Mouse (Mus musculus) neural tube, embryonic 11.5 days (tissue): ENCODE data around the gene Bche. TPM values are rescaled to one million over a fixed set of nuclear protein-coding genes. Genes with fewer than 3 reads are reported as not detected.

Experiments
- ATAC-seq: fragments of 200-750 bp; cut with Nextera tagmentation; 2 replicates; pipeline ENCODE4 v1.8.0; 2017; ENCODE audit warnings: moderate number of reproducible peaks, mild to moderate bottlenecking, moderate TSS enrichment, moderate library complexity; ENCODE audit not compliant: insufficient read depth, low FRiP score, low TSS enrichment
- DNase-seq: peaks from one replicate; pipeline ENCODE4 v3.0.0-alpha.2; 2015; ENCODE audit warnings: low spot score
- H3K27ac ChIP-seq: fragments of 300-500 bp; sonication (generic); 2 replicates; pipeline ENCODE4 v1.5.1; 2014; ENCODE audit warnings: low read depth, mild to moderate bottlenecking, low read length
- H3K27me3 ChIP-seq: fragments of 300-500 bp; sonication (generic); 2 replicates; pipeline ENCODE4 v1.6.1; 2014; ENCODE audit warnings: mild to moderate bottlenecking, low read length, mixed read lengths; ENCODE audit not compliant: control insufficient read depth, insufficient read depth
- H3K36me3 ChIP-seq: fragments of 300-500 bp; sonication (generic); 2 replicates; pipeline ENCODE4 v1.6.1; 2014; ENCODE audit warnings: mild to moderate bottlenecking, low read length, moderate library complexity, mixed read lengths; ENCODE audit not compliant: control insufficient read depth, insufficient read depth
- H3K4me1 ChIP-seq: fragments of 300-500 bp; sonication (generic); 2 replicates; pipeline ENCODE4 v1.6.1; 2014; ENCODE audit warnings: low read length, mixed read lengths; ENCODE audit not compliant: control insufficient read depth, insufficient read depth
- H3K4me2 ChIP-seq: fragments of 300-500 bp; sonication (generic); 2 replicates; pipeline ENCODE4 v1.6.1; 2014; ENCODE audit warnings: low read depth, mild to moderate bottlenecking, moderate library complexity
- H3K4me3 ChIP-seq: fragments of 300-500 bp; sonication (generic); 2 replicates; pipeline ENCODE4 v1.5.1; 2014; ENCODE audit warnings: low read depth, low read length
- H3K9ac ChIP-seq: fragments of 300-500 bp; sonication (generic); 2 replicates; pipeline ENCODE4 v1.6.1; 2014; ENCODE audit warnings: mild to moderate bottlenecking, low read length
- H3K9me3 ChIP-seq: fragments of 300-500 bp; sonication (generic); 2 replicates; pipeline ENCODE4 v1.6.1; 2016; ENCODE audit warnings: low read length; ENCODE audit not compliant: control insufficient read depth
- WGBS: fragments of 180-500 bp; shearing (Covaris S2); extraction: QIAGEN DNeasy Blood & Tissue Kit; methylation state at CpG from one replicate; pipeline ENCODE4 v1.1.7; 2014; 5-methylcytosine and 5-hydroxymethylcytosine counted together
- polyA plus RNA-seq: library from polyadenylated mRNA; unstranded; fragments of >200 nt; fragmentation: Nextera tagmentation; extraction: Ambion mirVana; gene quantifications from 2 replicates; pipeline ENCODE4 v1.2.1, GENCODE M21; 2014

The Bche gene
- polyA plus RNA-seq, 1 experiment from 2014 or later, result 7.0 TPM

DNA sequence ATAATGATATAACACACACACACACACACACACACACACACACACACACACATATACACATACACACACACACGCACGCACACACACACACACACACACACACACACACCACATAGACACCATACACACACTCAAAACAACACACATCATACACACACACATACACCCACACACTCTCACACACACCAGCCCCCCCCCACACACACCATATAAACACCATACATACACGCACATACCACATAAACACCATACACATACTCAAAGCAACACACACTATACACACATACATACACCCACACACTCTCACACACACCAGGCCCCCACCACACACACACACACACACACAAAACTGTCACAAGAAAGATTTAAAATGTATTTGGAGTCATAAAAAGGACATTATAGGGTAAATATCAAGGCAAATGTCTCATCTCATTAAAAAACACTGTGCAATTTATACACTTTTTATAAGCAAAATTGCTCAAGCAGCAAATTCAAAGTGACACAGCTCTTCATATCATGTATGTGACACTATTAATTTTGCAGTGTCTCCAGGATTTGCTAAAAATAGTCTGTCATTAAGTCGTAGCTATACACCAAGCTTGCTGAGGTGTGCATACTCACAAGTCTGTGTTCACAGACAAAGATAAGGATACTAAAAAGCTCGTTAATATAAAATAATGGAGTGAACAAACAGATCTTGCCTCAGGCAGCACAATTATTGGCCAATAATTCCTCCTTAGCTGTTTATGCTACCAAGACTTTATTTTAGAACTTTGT, 116.3 kb downstream of the Bche start:
- 78% methylated on average over 5 of the region's 5 CpGs for WGBS
- Histone ChIP-seq H3K9me3 (no peaks in the 10 kb centered on the region), H3K4me1 (no peaks in the 10 kb centered on the region), H3K27me3 (no peaks in the 10 kb centered on the region), H3K36me3 (no peaks in the 10 kb centered on the region), H3K4me2 (no peak overlapping the region), H3K27ac (no peak overlapping the region), H3K4me3 (no peak overlapping the region), H3K9ac (no peak overlapping the region)
- no peak for ATAC-seq
- DNase-seq, result no peak
